Mouse (Mus musculus) granulocyte monocyte progenitor cell, adult 5-6 weeks (primary cell): ENCODE measurements around the gene Morc2a. TPM values are rescaled to one million over a fixed set of nuclear protein-coding genes. Genes with fewer than 3 reads are reported as not detected.
A peak's percentile ranks its signal among the peaks of the same experiment; 100 is the strongest.

Experiments
- ATAC-seq: replicated peaks from 2 replicates; pipeline ENCODE4 v1.8.0; 2016; ENCODE audit warnings: mild to moderate bottlenecking, moderate TSS enrichment, inconsistent platforms; ENCODE audit not compliant: poor library complexity, severe bottlenecking
- total RNA-seq, 2 experiments: library from RNA; stranded (forward) in 1 of 2; stranded (reverse) in 1 of 2; fragments of 200-712, 200-1000 nt in 1 of 2; fragments of >200 nt in 1 of 2; fragmentation: Nextera tagmentation in 1 of 2; gene quantifications; 2 replicates each; pipeline ENCODE4 v1.2.3; 2014 to 2017

Gene Morc2a
- total RNA-seq, 2 experiments from 2014 or later, result 31.1 to 31.2 TPM

GRCm38 (mm10) chr11:3679771-3680170 lies 30.8 kb downstream of the Morc2a start:
- ATAC-seq, result no peak

- ATAC-seq, result no peak
These were observed 34.7 kb downstream of the Morc2a start for GRCm38 (mm10) chr11:3683696-3684095.

GRCm38 (mm10) chr11:3684232-3684631 lies 35.2 kb downstream of the Morc2a start:
- ATAC-seq, result no peak

- no peak for ATAC-seq
These were observed 35.9 kb downstream of the Morc2a start for GRCm38 (mm10) chr11:3684723-3685430.

GRCm38 (mm10) chr11:3685431-3685830 lies 36.4 kb downstream of the Morc2a start:
- ATAC-seq, result no peak

- no peak for ATAC-seq
These were observed 37.3 kb downstream of the Morc2a start for GRCm38 (mm10) chr11:3686318-3686717.

- ATAC-seq, result no peak
These were observed 37.9 kb downstream of the Morc2a start for GRCm38 (mm10) chr11:3686885-3687284.

GRCm38 (mm10) chr11:3691746-3692145 lies 42.8 kb downstream of the Morc2a start:
- no peak for ATAC-seq

GRCm38 (mm10) chr11:3696086-3696616 lies 47.2 kb downstream of the Morc2a start:
- no peak for ATAC-seq

GRCm38 (mm10) chr11:3697441-3697840 lies 48.5 kb downstream of the Morc2a start:
- ATAC-seq, result no peak

GRCm38 (mm10) chr11:3703089-3703992 lies 54.4 kb downstream of the Morc2a start:
- no peak for ATAC-seq

GRCm38 (mm10) chr11:3704404-3704803 lies 55.4 kb downstream of the Morc2a start:
- no peak for ATAC-seq

GRCm38 (mm10) chr11:3707057-3707456 lies 58.1 kb downstream of the Morc2a start:
- no peak for ATAC-seq

- ATAC-seq, result no peak
These were observed 61.2 kb downstream of the Morc2a start for GRCm38 (mm10) chr11:3710203-3710602.

GRCm38 (mm10) chr11:3714486-3714885 lies 65.5 kb downstream of the Morc2a start:
- peak; percentile 83 for ATAC-seq

- no peak for ATAC-seq
These were observed 67.7 kb downstream of the Morc2a start for GRCm38 (mm10) chr11:3716662-3717061.

- no peak for ATAC-seq
These were observed 73.0 kb downstream of the Morc2a start for GRCm38 (mm10) chr11:3722036-3722435.

- ATAC-seq, result no peak
These were observed 73.9 kb downstream of the Morc2a start for GRCm38 (mm10) chr11:3722861-3723260.

- ATAC-seq, result no peak
These were observed 74.9 kb downstream of the Morc2a start for GRCm38 (mm10) chr11:3723910-3724309.

- ATAC-seq, result no peak
These were observed 75.7 kb downstream of the Morc2a start for GRCm38 (mm10) chr11:3724726-3725125.
